ENCODE assay signal across 12 mouse cellular contexts in genomic region chr3:70406571-70406970, GRCm38 (mm10).
DNase-seq lines count a peak whose midpoint lies in the region; ATAC-seq and TF ChIP-seq lines count a peak whose summit lies in the region.
"Had no signal": no experiment of that assay in that cellular context is flagged by ENCODE, and none has a peak within 500 bp of the region (broad histone marks: within the 10 kb centered on the region; RNA-seq: fewer than 3 reads in every experiment).

No protein-coding gene starts in this region.

- DNase-seq in cerebellum, adult 9-10 months = peak; percentile 3
- no peak for DNase-seq in cerebellum, adult 11 months
- DNase-seq in kidney, adult 2 months = peak; percentile 6
- peak; percentile 19 for DNase-seq in right cerebral cortex, adult 18-20 months
- DNase-seq in right cerebral cortex, postnatal 25 days = no peak
- DNase-seq in stomach, postnatal 0 days (ENCODE audit: low spot score) = no peak
- DNase-seq in T-cell, adult 2 months (ENCODE audit: low spot score) = no peak
- DNase-seq: B cell, adult 2 months; gastrocnemius, postnatal 14 days; heart, postnatal 10 days had no signal

- H3K27me3 ChIP-seq in kidney, adult 2 months (replicated peaks; ENCODE audit: control insufficient read depth, insufficient read depth, low read length) = no peaks in the 10 kb centered on the region
- no peaks in the 10 kb centered on the region for H3K27me3 ChIP-seq in kidney, embryonic 16.5 days (ENCODE audit: insufficient read depth, low read length)
- no peaks in the 10 kb centered on the region for H3K27me3 ChIP-seq in stomach, postnatal 0 days (ENCODE audit: control insufficient read depth, insufficient read depth, low read length)
- H3K27me3 ChIP-seq: midbrain, embryonic 15.5 days had no signal

- H3K4me2 ChIP-seq in kidney, embryonic 16.5 days (replicated peaks; ENCODE audit: low read depth, low read length) = no peak overlapping the region
- no peak overlapping the region for H3K4me2 ChIP-seq in stomach, postnatal 0 days (replicated peaks; ENCODE audit: low read depth)
- H3K4me2 ChIP-seq: midbrain, embryonic 15.5 days had no signal

- no peaks in the 10 kb centered on the region for H3K4me1 ChIP-seq in kidney, adult 2 months (ENCODE audit: control insufficient read depth, insufficient read depth, low read length)
- H3K4me1 ChIP-seq in kidney, embryonic 16.5 days (ENCODE audit: insufficient read depth, low read length) = no peaks in the 10 kb centered on the region
- H3K4me1 ChIP-seq in stomach, postnatal 0 days (replicated peaks; ENCODE audit: control insufficient read depth, insufficient read depth) = no peaks in the 10 kb centered on the region
- H3K4me1 ChIP-seq: midbrain, embryonic 15.5 days had no signal

- H3K27ac ChIP-seq in kidney, adult 2 months (ENCODE audit: insufficient read depth, low read depth, low read length) = no peak overlapping the region
- H3K27ac ChIP-seq in kidney, embryonic 16.5 days (ENCODE audit: low read length) = no peak overlapping the region
- H3K27ac ChIP-seq in stomach, postnatal 0 days (replicated peaks) = no peak overlapping the region
- H3K27ac ChIP-seq: midbrain, embryonic 15.5 days had no signal

- no peak overlapping the region for H3K4me3 ChIP-seq in kidney, adult 2 months (ENCODE audit: insufficient read depth, low read depth, low read length)
- H3K4me3 ChIP-seq in kidney, embryonic 16.5 days (ENCODE audit: low read length) = no peak overlapping the region
- no peak overlapping the region for H3K4me3 ChIP-seq in stomach, postnatal 0 days (ENCODE audit: low read depth, low read length)
- H3K4me3 ChIP-seq: midbrain, embryonic 15.5 days had no signal

- no peaks in the 10 kb centered on the region for H3K9me3 ChIP-seq in kidney, embryonic 16.5 days (ENCODE audit: low read length)
- H3K9me3 ChIP-seq in stomach, postnatal 0 days (ENCODE audit: control insufficient read depth, low read length) = no peaks in the 10 kb centered on the region
- H3K9me3 ChIP-seq: midbrain, embryonic 15.5 days had no signal

- WGBS in kidney, adult 2 months = 85% methylated on average over 1 of the region's 1 CpGs
- WGBS in kidney, embryonic 16.5 days = 73% methylated on average over 1 of the region's 1 CpGs
- 89% methylated on average over 1 of the region's 1 CpGs for WGBS in stomach, postnatal 0 days

- TF ChIP-seq CTCF in kidney, adult 2 months (conservative IDR thresholded peaks at IDR 0.05; ENCODE audit: insufficient read depth, insufficient read length, low read depth, low read length) = peak; percentile 40; the same call in 1 of the 2 replicates
- TF ChIP-seq CTCF in stomach, postnatal 0 days (IDR thresholded peaks at IDR 0.05; ENCODE audit: low read depth) = peak; percentile 50

- no peak for TF ChIP-seq POLR2A in kidney, adult 2 months (IDR thresholded peaks at IDR 0.05; ENCODE audit: low read depth, low read length)

- H3K36me3 ChIP-seq in kidney, adult 2 months (ENCODE audit: control insufficient read depth, insufficient read depth, low read length) = no peaks in the 10 kb centered on the region
- H3K36me3 ChIP-seq in kidney, embryonic 16.5 days (ENCODE audit: insufficient read depth, low read length) = no peaks in the 10 kb centered on the region
- no peaks in the 10 kb centered on the region for H3K36me3 ChIP-seq in stomach, postnatal 0 days (ENCODE audit: control insufficient read depth, insufficient read depth, low read length)
- H3K36me3 ChIP-seq: midbrain, embryonic 15.5 days had no signal

- no peak for ATAC-seq in kidney, embryonic 16.5 days (ENCODE audit: low FRiP score, low TSS enrichment)
- no peak for ATAC-seq in stomach, postnatal 0 days (ENCODE audit: low FRiP score, low TSS enrichment)
- ATAC-seq: midbrain, embryonic 15.5 days had no signal

- TF ChIP-seq EP300 in stomach, postnatal 0 days (optimal IDR thresholded peaks at IDR 0.05) = no peak

- no peak overlapping the region for H3K9ac ChIP-seq in kidney, embryonic 16.5 days (replicated peaks; ENCODE audit: low read length)
- no peak overlapping the region for H3K9ac ChIP-seq in stomach, postnatal 0 days (ENCODE audit: low read length)
- H3K9ac ChIP-seq: midbrain, embryonic 15.5 days had no signal

Comparison
In these comparisons a context has a peak if more than half of its experiments do, and no peak if none do; other contexts are left out.
1. DNase-seq: peak in cerebellum, adult 9-10 months (single experiment), kidney, adult 2 months (single experiment) and right cerebral cortex, adult 18-20 months (single experiment); none in cerebellum, adult 11 months (single experiment), right cerebral cortex, postnatal 25 days (single experiment), stomach, postnatal 0 days (single experiment) and T-cell, adult 2 months (single experiment).